Mouse (Mus musculus) lung, postnatal 10 days (tissue): ENCODE data around the gene Mt2.

Experiments used
- DNase-seq: peaks from one replicate; pipeline ENCODE4 v3.0.0; 2021

Mt2 gene

GRCm38 (mm10) chr8:94172809-94173732, 607 bp downstream of the Mt2 start:
- DNase-seq: no peak

GRCm38 (mm10) chr8:94173848-94174403, 1.5 kb downstream of the Mt2 start:
- DNase-seq: no peak

GRCm38 (mm10) chr8:94174619-94175213, 2.3 kb downstream of the Mt2 start:
- no peak for DNase-seq

- DNase-seq: no peak
Observed at GRCm38 (mm10) chr8:94177716-94178390, 5.4 kb downstream of the Mt2 start.

GRCm38 (mm10) chr8:94178857-94179712, 6.6 kb downstream of the Mt2 start, which contains the start of gene Mt1:
Gene Mt1, plus strand, starts transcription at chr8:94179082.
- DNase-seq: peak; percentile 91

- no peak for DNase-seq
Observed at GRCm38 (mm10) chr8:94179713-94180560, 7.5 kb downstream of the Mt2 start.

- DNase-seq: no peak
Observed at GRCm38 (mm10) chr8:94180561-94180908, 8.1 kb downstream of the Mt2 start.

- no peak for DNase-seq
Observed at GRCm38 (mm10) chr8:94182055-94182929, 9.8 kb downstream of the Mt2 start.

- peak; percentile 83 for DNase-seq
Observed at GRCm38 (mm10) chr8:94183117-94183516, 10.7 kb downstream of the Mt2 start.

GRCm38 (mm10) chr8:94184357-94184843, 11.9 kb downstream of the Mt2 start:
- no peak for DNase-seq

- DNase-seq: no peak
Observed at GRCm38 (mm10) chr8:94185791-94186190, 13.3 kb downstream of the Mt2 start.

- DNase-seq: peak; percentile 84
Observed at GRCm38 (mm10) chr8:94186542-94186941, 14.1 kb downstream of the Mt2 start.

- no peak for DNase-seq
Observed at GRCm38 (mm10) chr8:94187290-94188002, 15.0 kb downstream of the Mt2 start.

GRCm38 (mm10) chr8:94189275-94190031, 17.0 kb downstream of the Mt2 start:
- no peak for DNase-seq

GRCm38 (mm10) chr8:94191101-94191691, 18.7 kb downstream of the Mt2 start:
- DNase-seq: peak; percentile 90

- no peak for DNase-seq
Observed at GRCm38 (mm10) chr8:94192926-94193325, 20.5 kb downstream of the Mt2 start.

GRCm38 (mm10) chr8:94194591-94195223, 22.2 kb downstream of the Mt2 start:
- no peak for DNase-seq
